Mouse (Mus musculus) frontal cortex, postnatal 36 days (tissue): ENCODE measurements around the gene Cdadc1.

ENCODE experiments used
- DNase-seq, 2 experiments: peaks; one replicate each; pipeline ENCODE4 v3.0.0; 2022; ENCODE audit warnings: low spot score in 2 of 2

Cdadc1 gene

GRCm38 (mm10) chr14:59612920-59613625 lies 15.3 kb upstream of the Cdadc1 start:
- peak; percentile 51 to 54 for DNase-seq

- DNase-seq: no peak
Measured at GRCm38 (mm10) chr14:59607021-59607420, 9.3 kb upstream of the Cdadc1 start.

- peak; percentile 54 to 78 for DNase-seq
Measured at GRCm38 (mm10) chr14:59605671-59606353, 8.1 kb upstream of the Cdadc1 start.

- peak in 1 of 2 experiments; percentile 34 for DNase-seq
Measured at GRCm38 (mm10) chr14:59604002-59604645, 6.4 kb upstream of the Cdadc1 start.

GRCm38 (mm10) chr14:59598260-59598627 lies 485 bp upstream of the Cdadc1 start:
- DNase-seq: no peak

- DNase-seq: no peak
Measured at GRCm38 (mm10) chr14:59594988-59595387, 2.8 kb downstream of the Cdadc1 start.

- no peak for DNase-seq
Measured at GRCm38 (mm10) chr14:59592593-59592992, 5.2 kb downstream of the Cdadc1 start.

GRCm38 (mm10) chr14:59591901-59592300 lies 5.9 kb downstream of the Cdadc1 start:
- no peak for DNase-seq

GRCm38 (mm10) chr14:59590614-59591013 lies 7.1 kb downstream of the Cdadc1 start:
- peak; percentile 13 to 27 for DNase-seq

GRCm38 (mm10) chr14:59576385-59576784 lies 21.4 kb downstream of the Cdadc1 start:
- no peak for DNase-seq

- no peak for DNase-seq
Measured at GRCm38 (mm10) chr14:59566756-59567155, 31.0 kb downstream of the Cdadc1 start.

- no peak for DNase-seq
Measured at GRCm38 (mm10) chr14:59557886-59558285, 39.9 kb downstream of the Cdadc1 start.

- no peak for DNase-seq
Measured at GRCm38 (mm10) chr14:59557071-59557470, 40.7 kb downstream of the Cdadc1 start.

- peak; percentile 82 to 84 for DNase-seq
Measured at GRCm38 (mm10) chr14:59555928-59556531, 41.7 kb downstream of the Cdadc1 start.

GRCm38 (mm10) chr14:59555018-59555417 lies 42.7 kb downstream of the Cdadc1 start:
- DNase-seq: no peak

- DNase-seq: no peak
Measured at GRCm38 (mm10) chr14:59554025-59554424, 43.7 kb downstream of the Cdadc1 start.

GRCm38 (mm10) chr14:59551956-59552355 lies 45.8 kb downstream of the Cdadc1 start:
- DNase-seq: no peak

- no peak for DNase-seq
Measured at GRCm38 (mm10) chr14:59550841-59551240, 46.9 kb downstream of the Cdadc1 start.

GRCm38 (mm10) chr14:59549106-59549505 lies 48.7 kb downstream of the Cdadc1 start:
- DNase-seq: peak in 1 of 2 experiments; percentile 42

GRCm38 (mm10) chr14:59548532-59548931 lies 49.2 kb downstream of the Cdadc1 start:
- no peak for DNase-seq

- no peak for DNase-seq
Measured at GRCm38 (mm10) chr14:59547530-59547929, 50.2 kb downstream of the Cdadc1 start.

- DNase-seq: no peak
Measured at GRCm38 (mm10) chr14:59546162-59546880, 51.4 kb downstream of the Cdadc1 start.
